Mouse (Mus musculus) CD4-positive, CD25-positive, alpha-beta regulatory T cell, adult 2 months (primary cell): ENCODE results near the gene Zfp609.
"Not testable (repeated sequence)": the region's sequence is repeated elsewhere in the genome, so short reads cannot be mapped to it uniquely, and the experiment has no call there.

ENCODE experiments used
- DNase-seq: peaks from one replicate; pipeline ENCODE4 v3.0.0-alpha.2; 2012; ENCODE audit warnings: low read depth, low spot score

Zfp609 gene

DNA sequence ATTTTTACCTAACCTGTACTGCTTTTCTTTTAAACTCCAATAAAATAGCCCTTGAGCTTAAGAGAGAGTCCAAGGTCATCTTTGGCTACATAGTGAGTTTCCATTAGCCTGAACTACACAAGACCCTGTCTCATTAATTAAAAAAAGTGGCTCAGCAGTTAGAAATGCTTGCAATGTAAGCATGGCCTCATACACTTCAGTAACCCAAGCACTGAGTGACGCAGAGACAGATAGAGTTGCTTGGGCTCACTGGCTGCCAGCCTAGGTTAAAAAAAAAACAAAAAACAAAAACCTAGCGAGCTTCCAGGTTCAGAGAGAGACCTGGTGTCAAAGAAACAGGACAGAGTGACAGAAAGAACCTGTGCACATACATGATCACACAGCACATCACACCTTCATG is 14.5 kb downstream of the Zfp609 start:
- DNase-seq = no peak

GRCm38 (mm10) chr9:65811784-65812183 is 15.6 kb downstream of the Zfp609 start:
- no peak for DNase-seq

DNA sequence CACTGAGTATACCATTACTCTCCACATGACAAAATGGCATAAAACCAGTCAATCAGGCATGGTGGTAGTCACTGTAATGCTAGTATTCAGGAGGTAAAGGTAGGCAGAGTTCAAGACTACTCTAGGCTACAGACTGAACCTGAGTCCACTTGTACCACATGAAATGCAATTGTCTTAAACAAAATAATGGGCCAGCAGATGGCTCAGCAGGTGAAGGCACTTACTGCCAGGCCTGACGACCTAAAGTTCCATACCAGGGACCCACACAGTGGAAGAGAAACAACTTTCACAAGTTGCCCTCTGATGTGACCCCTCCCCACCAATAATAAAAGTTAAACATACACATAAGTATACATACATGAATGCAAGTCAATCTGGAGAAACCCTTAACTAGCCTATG is 19.5 kb downstream of the Zfp609 start:
- no peak for DNase-seq

DNA sequence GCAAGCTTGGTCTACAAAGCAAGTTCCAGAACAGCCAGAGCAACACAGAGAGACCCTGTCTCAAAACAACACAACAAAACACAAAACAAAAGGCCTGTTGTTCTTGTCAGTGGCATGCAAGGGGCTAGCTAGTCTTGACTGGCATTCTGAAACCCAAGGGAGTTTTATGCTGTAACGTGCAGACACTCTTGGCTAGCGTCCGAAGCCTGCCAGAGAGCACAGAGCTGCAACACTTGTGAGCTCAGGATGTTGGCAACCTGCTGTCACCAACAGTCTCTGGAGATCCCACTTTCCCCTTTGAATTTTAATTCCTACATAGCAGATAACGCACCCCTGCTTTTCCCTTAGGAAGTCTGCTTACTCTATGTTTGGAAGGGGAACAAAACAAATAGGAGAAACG is 20.1 kb downstream of the Zfp609 start:
- no peak for DNase-seq

DNA sequence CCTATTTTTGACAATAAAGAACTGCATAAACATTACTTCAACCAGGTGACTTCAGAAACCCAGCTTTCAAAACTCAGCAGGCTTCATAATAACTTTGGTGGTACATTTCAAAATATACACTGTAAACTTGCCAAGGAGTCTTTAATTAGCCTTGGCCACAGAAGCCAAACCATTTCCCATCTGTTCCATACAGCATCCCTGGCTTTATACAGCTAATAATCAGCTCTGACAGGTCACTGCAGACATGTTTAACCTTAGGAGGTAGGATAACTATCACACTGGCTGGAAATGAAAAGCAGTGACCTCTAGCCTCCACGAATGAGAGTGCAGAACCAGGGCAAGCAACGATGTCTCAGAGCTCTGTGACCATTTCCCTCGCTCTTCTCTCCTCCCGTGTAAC is 27.6 kb downstream of the Zfp609 start:
- no peak for DNase-seq

DNA sequence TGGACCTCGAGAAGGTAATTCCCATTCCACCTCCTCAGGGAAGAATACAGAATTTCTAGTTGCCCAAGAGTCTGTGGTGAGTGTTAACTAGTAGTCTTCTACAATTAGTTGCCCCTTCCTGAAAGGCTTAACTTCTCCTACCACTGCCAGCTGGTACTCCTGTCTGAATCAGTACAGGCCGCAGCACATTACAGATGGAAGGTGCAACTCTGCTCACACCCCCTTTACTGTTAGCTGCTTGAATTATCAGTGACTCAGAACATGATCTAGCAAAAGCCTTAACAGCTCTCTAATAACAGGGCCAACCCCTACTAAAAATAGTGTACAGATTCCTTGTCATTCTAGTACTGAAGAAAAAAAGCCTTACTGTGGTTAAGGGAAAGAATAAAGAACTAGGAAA is 31.7 kb downstream of the Zfp609 start:
- DNase-seq = no peak

- DNase-seq = no peak
Measured at GRCm38 (mm10) chr9:65794313-65794712, 33.1 kb downstream of the Zfp609 start.

DNA sequence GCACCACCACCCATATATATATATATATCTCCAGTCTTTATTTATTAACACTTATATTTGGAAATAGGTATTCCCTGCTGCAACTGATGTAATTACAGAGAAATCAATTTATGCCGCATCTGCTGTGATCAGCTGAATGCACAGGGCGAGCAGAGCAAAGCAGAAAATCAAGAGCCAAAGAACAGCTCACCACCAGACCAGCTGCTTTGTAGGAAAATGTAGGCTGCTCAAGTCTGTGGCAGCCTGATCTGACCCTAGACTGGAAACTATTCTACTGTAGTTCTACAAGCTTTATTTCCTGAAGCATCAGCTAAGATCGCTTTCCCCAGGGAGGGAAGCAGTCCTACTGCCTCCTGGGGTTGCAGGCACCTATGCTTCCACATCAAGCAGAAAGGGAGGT is 33.9 kb downstream of the Zfp609 start:
- no peak for DNase-seq

DNA sequence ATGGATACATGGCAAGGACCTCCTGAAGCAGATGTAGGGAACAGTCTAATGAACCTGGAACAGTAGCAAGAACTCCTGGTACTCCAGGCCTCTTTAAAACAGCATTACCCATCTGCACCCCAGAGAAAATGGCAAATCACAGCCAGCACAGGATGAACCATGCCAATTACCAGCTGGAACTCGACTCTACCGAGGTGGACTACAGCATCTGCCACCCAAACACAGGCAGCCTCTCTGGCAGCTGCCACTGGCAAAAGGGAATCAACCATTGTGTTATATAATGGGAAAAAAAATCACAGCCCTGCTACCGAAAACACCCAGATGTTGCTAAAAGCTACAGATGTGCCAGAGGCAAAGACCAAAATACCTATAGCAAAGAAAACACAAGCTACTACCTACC is 34.3 kb downstream of the Zfp609 start:
- no peak for DNase-seq

GRCm38 (mm10) chr9:65791846-65792245 is 35.5 kb downstream of the Zfp609 start:
- no peak for DNase-seq

DNA sequence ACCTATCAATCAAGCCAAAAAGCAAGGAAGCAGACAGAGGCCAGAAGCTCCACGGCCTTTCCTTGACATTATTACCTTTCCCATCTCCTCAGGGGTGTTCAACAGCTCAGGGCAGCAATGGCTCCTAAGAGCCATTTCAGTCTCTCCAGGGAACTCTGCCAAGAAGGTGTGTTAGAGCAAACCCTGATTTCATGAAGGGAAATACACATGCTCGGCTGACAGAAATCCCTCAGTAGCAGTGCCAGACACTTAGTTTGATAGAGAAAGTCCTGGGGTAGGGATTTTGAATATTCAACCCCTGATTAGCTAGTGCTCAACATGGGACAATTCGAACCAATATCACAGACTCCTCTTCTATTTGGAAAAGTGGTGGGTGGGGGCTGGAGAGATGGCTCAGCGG is 36.3 kb downstream of the Zfp609 start:
- DNase-seq = no peak

DNA sequence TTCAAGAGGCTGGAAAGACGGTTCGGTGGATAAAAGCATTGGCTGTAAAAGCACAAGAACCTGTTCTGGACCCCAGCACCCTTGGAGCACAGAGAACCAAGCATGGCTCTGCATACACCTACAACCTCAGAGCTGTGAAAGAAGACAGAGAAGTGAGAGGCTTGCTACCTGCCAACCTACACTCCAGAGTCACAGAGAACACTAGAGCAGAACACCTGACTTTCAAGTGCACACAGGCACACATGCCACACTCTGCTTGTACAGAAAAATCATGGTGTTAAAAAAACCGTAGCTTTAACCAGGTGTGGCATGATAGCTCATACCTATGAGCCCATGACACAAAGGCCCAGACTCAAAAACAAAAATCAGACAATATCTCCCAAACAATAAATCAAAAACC is 37.6 kb downstream of the Zfp609 start:
- DNase-seq = no peak

GRCm38 (mm10) chr9:65788556-65788955 is 38.8 kb downstream of the Zfp609 start:
- no peak for DNase-seq

DNA sequence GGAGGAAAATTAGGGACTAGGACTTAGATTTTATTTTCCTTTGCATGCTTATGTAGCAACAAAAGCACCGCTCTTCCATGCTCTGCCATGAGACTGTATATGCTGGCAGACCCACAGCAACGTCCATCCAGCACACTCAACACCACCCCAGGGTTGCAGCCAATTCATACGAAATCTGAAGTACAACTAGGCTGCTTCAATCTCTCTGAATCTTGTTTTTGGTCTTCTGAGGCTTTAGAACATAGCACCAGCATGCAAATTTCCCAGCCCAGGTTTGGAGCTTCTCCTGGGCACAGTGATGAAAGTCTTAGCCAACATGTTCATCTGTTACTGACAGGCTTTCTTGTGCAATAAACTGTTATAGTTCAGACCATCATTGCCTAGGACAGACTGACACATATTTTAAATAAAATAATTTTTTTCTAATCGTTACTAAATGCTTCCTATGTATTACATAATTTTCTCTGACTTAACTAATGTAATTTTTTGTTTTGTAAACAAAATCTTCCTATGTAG is 39.5 kb downstream of the Zfp609 start:
- DNase-seq = no peak

- no peak for DNase-seq
Measured at GRCm38 (mm10) chr9:65786885-65787787, 40.2 kb downstream of the Zfp609 start.

DNA sequence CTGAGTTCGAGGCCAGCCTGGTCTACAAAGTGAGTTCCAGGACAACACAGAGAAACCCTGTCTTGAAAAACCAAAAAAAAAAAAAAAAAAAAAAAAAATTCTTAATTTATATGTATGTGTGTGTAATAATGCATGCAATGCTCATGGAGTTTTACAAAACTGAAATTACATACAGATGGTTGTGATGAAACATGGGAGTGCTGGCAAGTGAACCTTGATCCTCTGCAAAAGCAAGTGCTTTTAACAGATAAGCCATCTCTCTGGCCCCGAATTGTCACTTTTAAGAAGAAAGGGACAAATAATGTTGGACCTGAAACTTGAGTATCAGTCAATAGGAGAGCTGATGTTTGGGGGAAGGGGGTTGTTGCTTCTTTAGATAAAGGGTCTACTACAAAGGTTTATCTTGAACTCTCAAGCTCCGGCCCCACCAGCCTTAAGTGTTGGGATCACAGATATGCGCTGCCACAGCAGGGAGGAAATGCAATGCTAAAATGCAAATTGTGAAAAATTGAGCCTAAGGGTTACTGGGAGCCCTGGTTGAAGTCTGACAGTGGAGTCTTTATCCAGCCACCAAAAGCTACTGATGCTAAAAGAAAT is 41.5 kb downstream of the Zfp609 start:
- DNase-seq = no peak

DNA sequence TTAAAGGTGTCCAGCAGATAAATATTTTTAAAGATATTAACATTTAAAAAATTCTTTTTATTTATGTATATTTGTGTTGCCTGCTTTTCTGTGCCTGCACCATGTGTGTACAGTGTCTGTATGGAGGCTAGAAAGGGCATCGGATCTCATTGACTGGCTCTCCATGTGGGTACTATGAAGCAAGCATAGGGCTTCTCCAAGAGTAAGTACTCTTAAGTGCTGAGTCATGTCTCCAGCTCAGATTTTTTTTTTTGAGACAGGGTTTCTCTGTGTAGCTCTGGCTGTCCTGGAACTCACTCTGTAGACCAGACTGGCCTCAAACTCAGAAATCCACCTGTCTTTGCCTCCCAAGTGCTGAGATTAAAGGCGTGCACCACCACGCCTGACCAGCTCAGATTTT is 47.7 kb downstream of the Zfp609 start:
- DNase-seq = not testable (repeated sequence)

- no peak for DNase-seq
Measured at GRCm38 (mm10) chr9:65776874-65777432, 50.4 kb downstream of the Zfp609 start.

DNA sequence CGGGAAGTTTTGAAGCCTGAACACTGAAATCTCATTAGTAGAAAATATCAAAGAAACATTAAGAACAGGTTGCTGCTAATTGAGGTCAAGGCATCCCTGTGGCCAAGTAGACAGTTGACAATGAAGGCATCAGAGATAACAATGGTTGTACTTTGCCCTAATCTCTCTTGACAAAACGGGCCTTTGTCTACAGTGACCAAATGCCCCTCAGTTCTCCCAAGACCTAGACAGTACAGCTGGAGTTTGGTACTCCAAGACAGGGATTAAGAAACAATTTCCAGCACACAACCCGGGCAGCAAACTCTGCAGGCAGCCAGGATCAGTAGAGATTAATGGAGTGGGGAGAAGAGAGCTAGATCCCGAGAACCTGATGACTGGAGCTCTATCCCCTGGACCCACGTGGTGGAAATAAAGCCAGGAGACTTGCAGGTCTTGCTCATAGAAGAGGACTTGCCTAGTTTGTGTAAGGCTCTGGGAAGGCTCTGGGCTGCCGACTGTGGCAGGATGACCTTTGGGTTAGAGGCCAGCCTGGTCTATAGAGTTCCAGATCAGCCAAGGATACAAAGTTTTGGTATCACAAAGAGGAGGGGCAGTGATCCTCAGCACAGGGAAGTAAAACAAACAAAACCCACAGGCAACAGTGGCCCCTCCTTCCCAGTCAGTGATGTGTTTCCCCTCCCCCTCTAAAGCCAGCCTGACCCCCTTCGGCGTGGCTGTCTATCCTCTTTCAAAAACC is 51.1 kb downstream of the Zfp609 start:
- no peak for DNase-seq

- peak; percentile 52 for DNase-seq
Measured at GRCm38 (mm10) chr9:65773783-65774182, 53.6 kb downstream of the Zfp609 start.

DNA sequence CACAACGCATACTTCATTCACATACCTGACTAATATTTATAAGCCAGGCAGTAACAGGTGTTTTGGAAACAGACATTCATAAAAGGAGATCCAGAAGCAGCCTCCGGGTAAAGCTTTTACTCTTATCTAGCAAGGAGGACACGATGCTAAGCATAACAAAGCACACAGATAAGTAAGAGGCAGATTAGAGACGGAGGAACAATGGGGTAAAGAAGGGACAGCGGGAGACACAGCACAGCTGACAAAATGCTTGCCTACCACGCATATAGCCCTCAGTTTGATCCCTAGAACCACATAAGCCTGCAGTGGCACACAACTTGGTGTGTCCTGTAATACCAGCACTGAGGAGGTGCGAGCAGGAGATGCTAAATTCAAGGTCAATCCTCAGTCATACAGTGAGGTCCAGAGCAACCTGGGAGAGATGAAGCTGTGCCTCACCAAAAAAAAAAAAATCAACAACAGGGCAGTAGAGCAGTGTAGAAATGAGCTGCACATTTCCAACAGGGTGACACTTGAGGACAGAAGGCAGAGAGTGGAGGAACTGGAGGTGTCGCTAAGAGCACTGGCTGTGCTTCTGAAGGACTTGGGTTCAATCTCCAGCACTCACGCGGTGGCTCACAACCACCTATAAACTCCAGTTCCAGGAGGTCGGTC is 56.2 kb downstream of the Zfp609 start:
- no peak for DNase-seq

DNA sequence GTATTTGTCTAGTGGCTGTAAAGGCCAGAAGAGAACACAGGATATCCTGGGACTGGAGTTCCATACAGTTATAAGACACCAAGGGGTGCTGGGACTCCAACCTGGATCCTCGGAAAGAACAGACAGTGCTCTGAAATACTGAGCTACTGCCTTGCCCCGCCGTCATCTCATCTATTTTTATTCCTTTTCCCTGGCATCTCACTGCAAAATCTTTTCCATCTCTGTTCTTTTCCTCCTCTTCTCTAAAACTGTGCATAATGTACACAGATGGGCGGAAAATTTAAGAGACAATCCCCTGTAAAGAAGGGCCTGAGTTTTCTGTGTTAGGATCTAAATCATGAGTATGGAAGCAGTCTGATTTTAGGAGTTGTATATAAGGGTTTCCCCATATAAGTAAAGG is 64.6 kb downstream of the Zfp609 start:
- no peak for DNase-seq
